Mouse (Mus musculus) megakaryocyte, embryonic 14.5 days (primary cell): ENCODE data around the gene Olfr561. TPM values are rescaled to one million over a fixed set of nuclear protein-coding genes. Genes with fewer than 3 reads are reported as not detected.

Experiments used
- H3K27me3 ChIP-seq: replicated peaks from 2 replicates; pipeline ENCODE3; 2012; ENCODE audit warnings: inconsistent platforms
- H3K36me3 ChIP-seq: replicated peaks from 2 replicates; pipeline ENCODE3; 2012; ENCODE audit warnings: low read length, inconsistent platforms, mixed read lengths
- H3K4me1 ChIP-seq: 2 replicates; pipeline ENCODE4 v1.6.1; 2012; ENCODE audit warnings: inconsistent platforms
- H3K4me3 ChIP-seq: replicated peaks from 2 replicates; pipeline ENCODE3; 2012; ENCODE audit warnings: moderate library complexity, mild to moderate bottlenecking, inconsistent platforms
- H3K9me3 ChIP-seq: 2 replicates; pipeline ENCODE4 v1.6.1; 2012; ENCODE audit warnings: inconsistent platforms
- FLI1 ChIP-seq: IDR thresholded peaks from 2 replicates; pipeline ENCODE4 v1.6.1; 2012; ENCODE audit warnings: low read length, inconsistent platforms, mixed read lengths
- GATA1 ChIP-seq: IDR thresholded peaks from 3 replicates; pipeline ENCODE4 v1.6.1; 2012; ENCODE audit warnings: mixed read lengths, low read length, inconsistent platforms, borderline replicate concordance
- polyA plus RNA-seq: library from polyadenylated mRNA; stranded (reverse); fragments of >175 nt; gene quantifications from 2 replicates; pipeline ENCODE4 v1.2.3, GENCODE M21; 2012; ENCODE audit warnings: low replicate concordance; ENCODE audit not compliant: insufficient read depth

The Olfr561 gene
- not detected in 2 replicates for polyA plus RNA-seq

GRCm38 (mm10) chr7:102770921-102771320 lies at the start of gene Olfr561:
Gene Olfr561, plus strand, starts transcription at chr7:102771221.
- H3K9me3 ChIP-seq = no peaks in the 10 kb centered on the region
- H3K27me3 ChIP-seq = no peaks in the 10 kb centered on the region
- H3K4me1 ChIP-seq = no peaks in the 10 kb centered on the region
- TF ChIP-seq FLI1 = no peak
- no peak for TF ChIP-seq GATA1
- no peak within 1 kb of the TSS for H3K4me3 ChIP-seq
- no peaks in the 10 kb centered on the region for H3K36me3 ChIP-seq

DNA sequence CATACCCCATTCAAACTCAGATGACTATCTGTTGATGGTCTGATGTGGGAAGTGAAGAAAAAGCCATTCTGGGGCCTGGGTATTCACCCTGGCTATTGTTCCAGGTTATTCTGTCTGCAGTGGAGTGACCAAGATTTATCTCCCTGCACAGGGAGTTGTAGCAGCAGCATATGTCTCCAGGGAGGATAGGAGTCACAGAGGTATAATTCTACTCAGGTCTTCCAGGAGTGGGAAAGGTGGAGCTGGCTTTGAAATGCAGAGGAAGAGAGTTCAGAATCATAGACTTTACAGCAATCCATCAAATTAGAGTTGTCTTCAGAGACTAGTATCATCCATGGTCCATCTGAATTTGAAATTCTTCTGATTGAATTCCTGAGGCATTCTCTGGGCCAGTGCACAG lies 43.6 kb upstream of the Olfr561 start, which contains the start of gene Olfr559:
Olfr559 (minus strand) TSS at position 101 of the 400 bp plus-strand sequence.
- Histone ChIP-seq H3K4me1 (no peaks in the 10 kb centered on the region), H3K9me3 (no peaks in the 10 kb centered on the region), H3K27me3 (no peaks in the 10 kb centered on the region), H3K36me3 (no peaks in the 10 kb centered on the region), H3K4me3 (no peak within 1 kb of the TSS)
- TF ChIP-seq FLI1 = no peak
- TF ChIP-seq GATA1 = no peak

DNA sequence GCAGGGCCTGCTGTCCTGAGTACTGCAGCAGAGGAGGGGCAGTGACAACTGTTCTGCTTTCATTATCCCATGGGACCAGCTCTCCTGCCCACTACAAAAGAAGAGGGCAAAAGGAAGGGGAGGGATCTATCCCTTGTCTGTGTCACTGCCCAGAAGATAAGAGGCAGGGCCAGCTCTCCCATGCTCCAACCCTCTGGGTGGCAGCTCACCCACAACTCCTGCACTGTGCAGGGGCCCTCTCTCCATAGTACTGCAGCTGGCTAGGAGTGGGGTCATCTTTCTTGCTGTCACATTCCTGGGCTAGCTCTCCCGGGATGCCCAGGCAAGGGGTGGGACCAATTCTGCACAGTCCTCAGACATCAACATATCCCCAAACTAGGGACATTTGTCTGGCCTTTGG lies 37.2 kb upstream of the Olfr561 start:
- TF ChIP-seq FLI1 = no peak
- no peak for TF ChIP-seq GATA1
- H3K27me3 ChIP-seq = no peaks in the 10 kb centered on the region
- no peaks in the 10 kb centered on the region for H3K9me3 ChIP-seq
- H3K36me3 ChIP-seq = no peaks in the 10 kb centered on the region
- peaks cover 4% of the 10 kb centered on the region; the same call in 1 of the 2 replicates for H3K4me1 ChIP-seq
- H3K4me3 ChIP-seq = no peak overlapping the region

DNA sequence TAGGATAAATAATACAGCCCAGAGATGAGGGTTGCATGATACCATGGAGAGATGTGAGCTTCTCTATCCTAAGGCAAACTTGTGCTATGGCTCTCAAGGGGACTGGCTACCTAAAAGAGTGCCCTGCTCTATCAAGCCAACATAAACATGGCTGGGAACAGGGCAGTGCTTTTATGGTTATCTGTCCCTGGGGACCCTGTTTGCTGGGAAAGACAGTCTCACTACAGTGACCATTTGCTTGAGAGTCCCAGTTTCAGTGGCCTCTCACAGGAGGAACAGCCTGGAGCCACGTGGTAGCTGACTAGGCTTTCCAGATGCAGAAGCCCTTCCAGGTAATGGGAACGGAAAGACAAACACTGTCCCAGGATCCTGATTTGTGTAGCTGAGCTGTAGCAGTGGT lies 33.3 kb upstream of the Olfr561 start:
- Histone ChIP-seq H3K36me3 (no peaks in the 10 kb centered on the region), H3K4me1 (peaks cover 4% of the 10 kb centered on the region; the same call in 1 of the 2 replicates), H3K27me3 (no peaks in the 10 kb centered on the region), H3K4me3 (no peak overlapping the region), H3K9me3 (no peaks in the 10 kb centered on the region)
- TF ChIP-seq GATA1 (no peak), FLI1 (no peak)

DNA sequence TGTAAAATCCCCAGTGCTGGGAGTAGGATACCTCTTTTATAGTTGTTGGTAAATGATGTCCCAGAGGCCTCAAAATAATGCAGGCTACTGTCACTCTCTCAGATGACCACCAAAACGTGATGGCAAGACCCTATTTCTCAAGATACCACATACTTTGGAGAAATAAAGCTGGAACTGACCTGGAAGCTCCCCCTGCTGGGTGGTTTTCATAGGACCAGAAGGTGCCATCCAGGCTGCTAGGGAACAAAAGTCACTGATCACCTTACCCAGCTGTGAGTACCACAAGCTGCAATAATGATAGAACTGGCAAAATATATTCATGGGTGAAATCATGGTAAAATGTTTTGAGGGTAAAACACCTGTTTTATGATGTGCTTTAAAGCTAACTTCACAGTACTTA lies 18.9 kb upstream of the Olfr561 start:
- TF ChIP-seq GATA1 (no peak), FLI1 (no peak)
- no peak overlapping the region for H3K4me3 ChIP-seq

GRCm38 (mm10) chr7:102759266-102759665 lies 11.8 kb upstream of the Olfr561 start, which contains the start of the genes Olfr560 and Olfr78:
Gene Olfr560, minus strand, starts transcription at chr7:102759366.
Gene Olfr78, minus strand, starts transcription at chr7:102759471.
- H3K36me3 ChIP-seq = no peaks in the 10 kb centered on the region
- no peaks in the 10 kb centered on the region for H3K4me1 ChIP-seq
- no peaks in the 10 kb centered on the region for H3K27me3 ChIP-seq
- no peaks in the 10 kb centered on the region for H3K9me3 ChIP-seq
- no peak within 1 kb of the TSS for H3K4me3 ChIP-seq
- TF ChIP-seq GATA1 = no peak
- TF ChIP-seq FLI1 = no peak

More for the DNA sequence above, 18.9 kb upstream of the Olfr561 start:
- Histone ChIP-seq H3K27me3 (no peaks in the 10 kb centered on the region), H3K4me1 (no peaks in the 10 kb centered on the region), H3K9me3 (no peaks in the 10 kb centered on the region), H3K36me3 (no peaks in the 10 kb centered on the region)

GRCm38 (mm10) chr7:102803180-102803579 lies 32.2 kb downstream of the Olfr561 start, which contains the start of gene Olfr564:
Gene Olfr564, plus strand, starts transcription at chr7:102803480.
- no peak for TF ChIP-seq GATA1
- TF ChIP-seq FLI1 = no peak
- H3K27me3 ChIP-seq = no peaks in the 10 kb centered on the region
- H3K4me3 ChIP-seq = no peak within 1 kb of the TSS
- H3K36me3 ChIP-seq = no peaks in the 10 kb centered on the region
- H3K4me1 ChIP-seq = no peaks in the 10 kb centered on the region
- H3K9me3 ChIP-seq = no peaks in the 10 kb centered on the region

Other genes with a start within 250 kb of the Olfr561 start
- not detected in 2 replicates for gene Olfr547, start 236.5 kb upstream of the Olfr561 start, polyA plus RNA-seq
- not detected in 2 replicates for gene Olfr548-ps1, start 230.3 kb upstream of the Olfr561 start, polyA plus RNA-seq
- not detected in 2 replicates for gene Olfr549, start 221.4 kb upstream of the Olfr561 start, polyA plus RNA-seq
- gene Trim21, start 205.7 kb upstream of the Olfr561 start, polyA plus RNA-seq = 0.60 and 3.0 TPM in 2 replicates
- gene Olfr550, start 199.8 kb upstream of the Olfr561 start, polyA plus RNA-seq = not detected in 2 replicates
- not detected in 2 replicates for gene Olfr551, start 179.3 kb upstream of the Olfr561 start, polyA plus RNA-seq
- 0.06 and 3.2 TPM in 2 replicates for gene Olfr552, start 173.5 kb upstream of the Olfr561 start, polyA plus RNA-seq
- not detected in 2 replicates for gene Olfr553, start 153.0 kb upstream of the Olfr561 start, polyA plus RNA-seq
- gene Olfr554, start 132.8 kb upstream of the Olfr561 start, polyA plus RNA-seq = not detected in 2 replicates
- gene Olfr555, start 112.4 kb upstream of the Olfr561 start, polyA plus RNA-seq = not detected in 2 replicates
- not detected in 2 replicates for gene Olfr556, start 106.3 kb upstream of the Olfr561 start, polyA plus RNA-seq
- 0.73 and 1.0 TPM in 2 replicates for gene Trim68, start 83.9 kb upstream of the Olfr561 start, polyA plus RNA-seq
- gene Olfr557, start 75.3 kb upstream of the Olfr561 start, polyA plus RNA-seq = not detected in 2 replicates
- gene Olfr558, start 69.0 kb upstream of the Olfr561 start, polyA plus RNA-seq = not detected in 2 replicates
- gene Olfr33, start 52.2 kb upstream of the Olfr561 start, polyA plus RNA-seq = not detected in 2 replicates
- not detected in 2 replicates for gene Olfr559, start 43.7 kb upstream of the Olfr561 start, polyA plus RNA-seq
- 0.17 TPM in 1 of 2 replicates, not detected in the other for gene Olfr560, start 11.9 kb upstream of the Olfr561 start, polyA plus RNA-seq
- not detected in 2 replicates for gene Olfr78, start 11.8 kb upstream of the Olfr561 start, polyA plus RNA-seq
- not detected in 2 replicates for gene Olfr564, start 32.3 kb downstream of the Olfr561 start, polyA plus RNA-seq
- not detected in 2 replicates for gene Olfr566, start 87.5 kb downstream of the Olfr561 start, polyA plus RNA-seq
- not detected in 2 replicates for gene Olfr568, start 105.9 kb downstream of the Olfr561 start, polyA plus RNA-seq
- gene Olfr569, start 119.7 kb downstream of the Olfr561 start, polyA plus RNA-seq = not detected in 2 replicates
- gene Olfr570, start 123.4 kb downstream of the Olfr561 start, polyA plus RNA-seq = not detected in 2 replicates
- not detected in 2 replicates for gene Olfr571, start 146.3 kb downstream of the Olfr561 start, polyA plus RNA-seq
- not detected in 2 replicates for gene Olfr572, start 153.2 kb downstream of the Olfr561 start, polyA plus RNA-seq
- not detected in 2 replicates for gene Olfr573-ps1, start 171.4 kb downstream of the Olfr561 start, polyA plus RNA-seq
- gene Olfr574, start 177.2 kb downstream of the Olfr561 start, polyA plus RNA-seq = not detected in 2 replicates
- gene Olfr575, start 187.6 kb downstream of the Olfr561 start, polyA plus RNA-seq = not detected in 2 replicates
- gene Olfr576, start 191.4 kb downstream of the Olfr561 start, polyA plus RNA-seq = not detected in 2 replicates
- not detected in 2 replicates for gene Olfr577, start 204.7 kb downstream of the Olfr561 start, polyA plus RNA-seq
- not detected in 2 replicates for gene Olfr578, start 218.1 kb downstream of the Olfr561 start, polyA plus RNA-seq